Mouse (Mus musculus): ENCODE measurements at regions not wholly inside any gene's neighbourhood (a gene's known extent, or its start where the extent isn't known, plus 50 kb on each side); places are given as distances from the start of the nearest gene placed in this dataset.

GRCm38 (mm10) chr6:141034824-141035223, 214.2 kb upstream of the Pde3a start:
- peak; percentile 5 for DNase-seq

GRCm38 (mm10) chr6:141041358-141041757, 207.7 kb upstream of the Pde3a start:
- peak; percentile 10 for DNase-seq

GRCm38 (mm10) chr6:141041781-141042625, 207.1 kb upstream of the Pde3a start:
- peak; percentile 3 for DNase-seq

- DNase-seq: no peak
Measured at GRCm38 (mm10) chr6:141048271-141048670, 200.8 kb upstream of the Pde3a start.

GRCm38 (mm10) chr6:141050038-141050684, 198.9 kb upstream of the Pde3a start:
- no peak for DNase-seq

- DNase-seq: peak; percentile 11
Measured at GRCm38 (mm10) chr6:141054026-141054425, 195.0 kb upstream of the Pde3a start.

- DNase-seq: no peak
Measured at GRCm38 (mm10) chr6:141059250-141059916, 189.7 kb upstream of the Pde3a start.

- no peak for DNase-seq
Measured at GRCm38 (mm10) chr6:141065724-141066123, 183.3 kb upstream of the Pde3a start.

- no peak for DNase-seq
Measured at GRCm38 (mm10) chr6:141068861-141069467, 180.1 kb upstream of the Pde3a start.

- DNase-seq: no peak
Measured at GRCm38 (mm10) chr6:141069896-141070295, 179.2 kb upstream of the Pde3a start.

- DNase-seq: no peak
Measured at GRCm38 (mm10) chr6:141071507-141071906, 177.6 kb upstream of the Pde3a start.

GRCm38 (mm10) chr6:141091076-141091780, 157.8 kb upstream of the Pde3a start:
- peak; percentile 1 for DNase-seq

- peak; percentile 7 for DNase-seq
Measured at GRCm38 (mm10) chr6:141091781-141092140, 157.3 kb upstream of the Pde3a start.

- DNase-seq: no peak
Measured at GRCm38 (mm10) chr6:141097338-141098122, 151.5 kb upstream of the Pde3a start.

- peak; percentile 3 for DNase-seq
Measured at GRCm38 (mm10) chr6:141118287-141118686, 130.8 kb upstream of the Pde3a start.

GRCm38 (mm10) chr6:141126614-141127396, 122.3 kb upstream of the Pde3a start:
- no peak for DNase-seq

- no peak for DNase-seq
Measured at GRCm38 (mm10) chr6:141129596-141129995, 119.5 kb upstream of the Pde3a start.

GRCm38 (mm10) chr6:141134176-141134575, 114.9 kb upstream of the Pde3a start:
- DNase-seq: no peak

- no peak for DNase-seq
Measured at GRCm38 (mm10) chr6:141136664-141137375, 112.2 kb upstream of the Pde3a start.

- no peak for DNase-seq
Measured at GRCm38 (mm10) chr6:141141016-141141415, 108.1 kb upstream of the Pde3a start.

Measured in kidney, adult 9 months (tissue).